ENCODE assay signal across 18 mouse cellular contexts in the genomic region with DNA sequence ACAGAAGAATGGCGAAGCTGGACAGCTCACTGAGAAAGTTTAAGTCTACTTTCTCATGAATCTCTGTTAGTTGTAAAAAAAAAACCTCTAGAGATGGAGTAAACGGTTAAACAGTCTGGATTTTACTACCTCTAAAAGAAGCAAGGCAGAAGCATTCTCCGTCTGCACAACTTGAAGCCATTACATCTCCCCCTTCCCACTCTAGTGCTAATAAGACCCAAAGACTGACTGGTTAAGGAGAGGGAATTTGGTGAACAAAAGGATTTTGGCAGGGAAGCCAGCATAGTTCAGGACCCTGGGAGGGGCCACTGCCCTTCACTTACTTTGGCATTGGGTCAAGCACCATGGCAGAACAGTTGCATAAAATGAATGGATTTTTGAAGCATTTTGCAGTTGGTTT. TPM values are rescaled to one million over a fixed set of nuclear protein-coding genes. Genes with fewer than 3 reads are reported as not detected.
DNase-seq lines count a peak whose midpoint lies in the region; ATAC-seq and TF ChIP-seq lines count a peak whose summit lies in the region.
"Had no signal": no experiment of that assay in that cellular context is flagged by ENCODE, and none has a peak within 500 bp of the region (broad histone marks: within the 10 kb centered on the region; RNA-seq: fewer than 3 reads in every experiment).

No protein-coding gene starts in this region.

- DNase-seq in gastrocnemius, adult 2 months: no peak
- no peak for DNase-seq in gastrocnemius, postnatal 10 days
- peak; percentile 64 for DNase-seq in Muller cell, postnatal 12 days (ENCODE audit: inconsistent ontology term)
- peak; percentile 41 for DNase-seq in brain, embryonic 14.5 days (ENCODE audit: low read depth)
- DNase-seq in limb, embryonic 14.5 days (ENCODE audit: low spot score): peak; percentile 61
- no peak for DNase-seq in lung, postnatal 14 days
- DNase-seq: adrenal gland, postnatal 10 days; cerebellum, adult 11-12 months; cerebellum, adult 9-10 months; cerebellum, postnatal 25 days; gastrocnemius, postnatal 14 days; heart, postnatal 14 days had no signal

- no peak for TF ChIP-seq CTCF in gastrocnemius, adult 2 months (IDR thresholded peaks at IDR 0.05)
- TF ChIP-seq CTCF in brain, embryonic 14.5 days (IDR thresholded peaks at IDR 0.05; ENCODE audit: borderline replicate concordance, extremely low read depth, insufficient read depth, insufficient read length): no peak

- peaks cover 39% of the 10 kb centered on the region for H3K4me1 ChIP-seq in limb, embryonic 14.5 days (ENCODE audit: control insufficient read depth, insufficient read depth, low read length)
- H3K4me1 ChIP-seq: forebrain, embryonic 13.5 days; hindbrain, embryonic 13.5 days had no signal

- no peaks in the 10 kb centered on the region for H3K9me3 ChIP-seq in limb, embryonic 14.5 days (ENCODE audit: control insufficient read depth, low read length)
- H3K9me3 ChIP-seq: embryonic facial prominence, embryonic 12.5 days; forebrain, embryonic 13.5 days; heart, embryonic 15.5 days; hindbrain, embryonic 13.5 days; intestine, embryonic 15.5 days had no signal

- peak overlapping the region; percentile 50; the same call in 1 of the 2 replicates for H3K27ac ChIP-seq in gastrocnemius, adult 2 months
- H3K27ac ChIP-seq in limb, embryonic 14.5 days (replicated peaks; ENCODE audit: low read depth, low read length): peak overlapping the region; percentile 39; the same call in 1 of the 2 replicates
- H3K27ac ChIP-seq: embryonic facial prominence, embryonic 12.5 days; forebrain, embryonic 13.5 days; heart, embryonic 15.5 days; hindbrain, embryonic 13.5 days; intestine, embryonic 15.5 days had no signal

- WGBS in limb, embryonic 14.5 days: 14% methylated on average over 3 of the region's 3 CpGs

- ATAC-seq in limb, embryonic 14.5 days (ENCODE audit: low FRiP score, low read depth): peak; percentile 39; the same call in 1 of the 2 replicates
- ATAC-seq: forebrain, embryonic 13.5 days; intestine, embryonic 15.5 days had no signal

- H3K36me3 ChIP-seq in limb, embryonic 14.5 days (ENCODE audit: control insufficient read depth, insufficient read depth, low read length): no peaks in the 10 kb centered on the region
- H3K36me3 ChIP-seq: embryonic facial prominence, embryonic 12.5 days; heart, embryonic 15.5 days; hindbrain, embryonic 13.5 days; intestine, embryonic 15.5 days had no signal

- no peak overlapping the region for H3K9ac ChIP-seq in limb, embryonic 14.5 days (ENCODE audit: low read depth, low read length, severe bottlenecking)
- H3K9ac ChIP-seq: embryonic facial prominence, embryonic 12.5 days; forebrain, embryonic 13.5 days; heart, embryonic 15.5 days; hindbrain, embryonic 13.5 days; intestine, embryonic 15.5 days had no signal

- H3K4me2 ChIP-seq in limb, embryonic 14.5 days (replicated peaks; ENCODE audit: low read depth, low read length, severe bottlenecking): no peak overlapping the region
- H3K4me2 ChIP-seq: embryonic facial prominence, embryonic 12.5 days; forebrain, embryonic 13.5 days; heart, embryonic 15.5 days; hindbrain, embryonic 13.5 days; intestine, embryonic 15.5 days had no signal

- intact Hi-C loops in gastrocnemius, adult 2 months (cut with DNase I): no loop called here

- TF ChIP-seq POLR2A in brain, embryonic 14.5 days (IDR thresholded peaks at IDR 0.05; ENCODE audit: borderline replicate concordance, extremely low read depth, insufficient read depth, insufficient read length, poor library complexity, severe bottlenecking): no peak
- no peak for TF ChIP-seq POLR2A in limb, embryonic 14.5 days (IDR thresholded peaks at IDR 0.05; ENCODE audit: borderline replicate concordance, extremely low read depth, insufficient read depth, insufficient read length)

- H3K27me3 ChIP-seq in limb, embryonic 14.5 days (ENCODE audit: control insufficient read depth, insufficient read depth, low read length): no peaks in the 10 kb centered on the region
- H3K27me3 ChIP-seq: CH12.LX; embryonic facial prominence, embryonic 12.5 days; forebrain, embryonic 13.5 days; heart, embryonic 15.5 days; hindbrain, embryonic 13.5 days; intestine, embryonic 15.5 days had no signal

- H3K4me3 ChIP-seq in gastrocnemius, adult 2 months: no peak overlapping the region
- no peak overlapping the region for H3K4me3 ChIP-seq in limb, embryonic 14.5 days (replicated peaks; ENCODE audit: low read length)
- H3K4me3 ChIP-seq: embryonic facial prominence, embryonic 12.5 days; forebrain, embryonic 13.5 days; heart, embryonic 15.5 days; hindbrain, embryonic 13.5 days; intestine, embryonic 15.5 days had no signal

RNA-seq across cellular contexts. Expression of a gene that starts 35.8 kb away (rescaled TPM):
- total RNA-seq in gastrocnemius, adult 2 months (2021): 1 to 10 TPM in 1 of 2 experiments, under 1 TPM in 1; 0.79 to 1.5 TPM
- total RNA-seq in gastrocnemius, postnatal 10 days (2021): 1 to 10 TPM; 5.4 to 6.3 TPM
- polyA plus RNA-seq in brain, embryonic 14.5 days (2012; rRNA removed): 0.83 and 1.6 TPM in 2 replicates
- 8.6 and 8.7 TPM in 2 replicates for polyA plus RNA-seq in limb, embryonic 14.5 days (2012; rRNA removed)
- polyA plus RNA-seq in limb, embryonic 14.5 days (2014; fragmentation: Nextera tagmentation; extraction: Ambion mirVana): 12.0 and 13.2 TPM in 2 replicates
- total RNA-seq: CH12.LX had no signal

Comparison
In these comparisons a context has a peak if more than half of its experiments do, and no peak if none do; other contexts are left out.
1. DNase-seq: peak in Muller cell, postnatal 12 days (single experiment), brain, embryonic 14.5 days (single experiment) and limb, embryonic 14.5 days (single experiment); none in gastrocnemius, adult 2 months (single experiment), gastrocnemius, postnatal 10 days (single experiment) and lung, postnatal 14 days (single experiment).